Mouse (Mus musculus) bone marrow, adult 2 months (tissue): ENCODE data around the gene Nudc.

Source experiments
- CTCF ChIP-seq: fragments of 200-500 bp; IDR thresholded peaks from 2 replicates; pipeline ENCODE4 v1.5.1; 2011; ENCODE audit warnings: low read length, control low read depth; ENCODE audit not compliant: control insufficient read depth, insufficient read depth
- POLR2A ChIP-seq: fragments of 200-500 bp; IDR thresholded peaks from 2 replicates; pipeline ENCODE4 v1.6.1; 2011; ENCODE audit warnings: low read depth, mild to moderate bottlenecking, control low read depth, low read length, borderline replicate concordance; ENCODE audit not compliant: control insufficient read depth

- no peak for TF ChIP-seq POLR2A
- peak; percentile 93 for TF ChIP-seq CTCF
These were observed 46.8 kb upstream of the Nudc start for GRCm38 (mm10) chr4:133592570-133592969.
